Mouse (Mus musculus): Measurements from ENCODE around the gene E2f1. TPM values are rescaled to one million over a fixed set of nuclear protein-coding genes. Genes with fewer than 3 reads are reported as not detected.

The E2f1 gene
- 6.4 and 7.3 TPM in 2 replicates for polyA plus RNA-seq (2012; rRNA removed)

- DNase-seq (ENCODE audit: low read depth) = no peak
These were observed at the start of gene E2f1 for GRCm38 (mm10) chr2:154569836-154570286. Gene E2f1, minus strand, starts transcription at chr2:154569892.

DNA sequence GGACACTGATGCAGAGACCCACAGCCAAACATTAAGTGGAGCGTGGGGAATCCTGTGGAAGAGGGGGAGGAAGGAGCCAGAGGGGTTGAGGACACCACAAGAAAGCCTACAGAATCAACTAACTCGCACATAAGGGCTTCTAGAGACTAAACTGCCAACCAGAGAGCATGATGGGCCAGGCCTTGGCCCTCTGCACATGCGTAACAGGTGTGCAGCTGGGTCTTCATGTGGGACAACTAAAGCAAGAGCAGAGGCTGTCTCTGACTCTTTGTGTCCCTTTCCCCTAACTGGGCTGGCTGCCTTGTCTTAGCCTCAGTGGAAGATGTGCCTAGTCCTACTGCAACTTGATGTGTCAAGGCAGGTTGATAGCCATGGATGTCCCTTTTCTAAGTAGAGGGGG lies 47.4 kb upstream of the E2f1 start:
- DNase-seq (ENCODE audit: low read depth) = no peak

GRCm38 (mm10) chr2:154615674-154616073 lies 46.0 kb upstream of the E2f1 start:
- no peak for DNase-seq (ENCODE audit: low read depth)

DNA sequence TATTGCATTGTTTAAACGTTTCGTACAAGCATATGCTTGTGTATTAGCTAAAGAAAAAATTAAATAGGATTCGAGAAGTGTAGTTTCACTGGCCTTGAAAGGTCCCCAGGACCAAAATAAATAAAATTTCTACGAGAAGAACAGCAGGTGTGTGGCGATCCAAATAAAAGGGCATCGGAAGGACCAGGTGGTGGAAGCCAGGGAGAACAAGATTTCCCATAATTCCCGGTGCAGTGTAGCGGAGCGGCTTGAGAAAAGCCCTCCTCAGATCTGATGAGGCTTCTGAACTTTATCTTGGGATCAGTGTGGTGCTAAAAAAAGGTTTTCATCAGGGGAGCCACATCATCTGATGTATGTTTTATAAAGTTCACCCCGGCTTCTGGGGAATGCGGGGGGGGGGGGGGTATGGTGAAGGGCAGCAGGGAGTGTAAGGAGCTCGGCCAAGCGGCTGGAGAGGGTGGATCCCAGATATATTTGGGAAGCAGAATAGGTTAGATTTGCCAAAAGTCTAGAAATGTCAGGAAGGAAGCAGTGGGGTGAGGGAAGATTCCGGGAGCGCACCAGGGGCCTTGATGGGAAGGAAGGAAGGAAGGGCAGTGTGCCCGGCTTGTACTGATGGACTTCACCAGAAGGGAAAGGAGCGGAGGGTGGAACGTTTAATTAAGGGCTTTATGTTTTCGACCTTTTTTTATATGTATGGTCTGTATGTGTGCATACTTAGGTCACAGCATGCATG lies 45.3 kb upstream of the E2f1 start:
- no peak for DNase-seq (ENCODE audit: low read depth)

- no peak for DNase-seq (ENCODE audit: low read depth)
These were observed 43.7 kb upstream of the E2f1 start, which contains the start of the genes Zfp341 and 4930519P11Rik for GRCm38 (mm10) chr2:154613118-154614115. Gene Zfp341, plus strand, starts transcription at chr2:154613297. Gene 4930519P11Rik, minus strand, starts transcription at chr2:154613437.

- peak; percentile 95 for DNase-seq (ENCODE audit: low read depth)
These were observed 39.5 kb upstream of the E2f1 start for GRCm38 (mm10) chr2:154609050-154609767.

- DNase-seq (ENCODE audit: low read depth) = peak; percentile 92
These were observed 37.3 kb upstream of the E2f1 start for GRCm38 (mm10) chr2:154606965-154607364.

GRCm38 (mm10) chr2:154604156-154604555 lies 34.5 kb upstream of the E2f1 start:
- DNase-seq (ENCODE audit: low read depth) = no peak

GRCm38 (mm10) chr2:154603638-154604153 lies 34.0 kb upstream of the E2f1 start, which contains the start of gene Pxmp4:
Gene Pxmp4, minus strand, starts transcription at chr2:154603708.
- DNase-seq (ENCODE audit: low read depth) = peak; percentile 99

GRCm38 (mm10) chr2:154603007-154603637 lies 33.4 kb upstream of the E2f1 start:
- DNase-seq (ENCODE audit: low read depth) = no peak

GRCm38 (mm10) chr2:154601324-154601723 lies 31.6 kb upstream of the E2f1 start:
- no peak for DNase-seq (ENCODE audit: low read depth)

- DNase-seq (ENCODE audit: low read depth) = no peak
These were observed 30.9 kb upstream of the E2f1 start for GRCm38 (mm10) chr2:154600586-154600985.

- DNase-seq (ENCODE audit: low read depth) = no peak
These were observed 27.7 kb upstream of the E2f1 start for GRCm38 (mm10) chr2:154597399-154597798.

DNA sequence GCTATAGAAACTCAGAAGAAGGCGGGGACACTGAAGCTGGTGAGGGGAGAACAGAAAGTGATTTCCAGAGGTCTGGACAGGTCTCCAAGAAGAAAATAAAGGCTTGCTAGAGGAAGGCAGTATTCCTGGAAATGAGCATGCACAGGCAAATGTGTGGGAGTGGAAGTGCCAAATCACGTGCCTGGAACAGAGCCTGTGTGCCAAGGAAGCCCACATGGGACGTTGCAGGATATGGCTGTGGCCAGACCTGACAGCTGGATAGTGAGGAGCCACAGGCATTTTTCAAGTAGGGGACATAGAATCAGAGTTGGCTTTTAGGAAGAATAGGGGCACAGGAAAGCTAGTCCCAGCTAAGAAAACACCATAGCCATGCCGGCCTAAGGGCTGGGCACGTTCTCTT lies 26.1 kb upstream of the E2f1 start:
- no peak for DNase-seq (ENCODE audit: low read depth)

GRCm38 (mm10) chr2:154593025-154593424 lies 23.3 kb upstream of the E2f1 start:
- no peak for DNase-seq (ENCODE audit: low read depth)

DNA sequence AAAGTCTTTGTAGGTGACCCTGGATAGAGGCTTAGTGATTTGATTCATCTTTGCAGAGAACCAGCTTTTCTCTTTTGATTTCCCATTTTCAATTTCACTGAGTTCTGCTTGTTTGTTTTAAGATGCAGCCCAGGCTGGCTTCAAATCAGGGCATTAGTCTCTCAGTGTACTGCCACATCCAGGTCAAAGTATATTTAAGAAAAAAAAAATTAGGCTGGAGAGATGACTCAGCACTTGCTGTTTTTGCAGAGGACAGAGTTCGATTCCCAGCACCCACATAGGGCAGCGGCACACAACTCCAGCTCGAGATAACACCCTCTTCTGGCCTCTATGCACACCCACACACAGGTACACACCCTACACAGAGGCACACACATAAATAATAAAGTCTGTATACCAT lies 21.5 kb upstream of the E2f1 start:
- DNase-seq (ENCODE audit: low read depth) = no peak

DNA sequence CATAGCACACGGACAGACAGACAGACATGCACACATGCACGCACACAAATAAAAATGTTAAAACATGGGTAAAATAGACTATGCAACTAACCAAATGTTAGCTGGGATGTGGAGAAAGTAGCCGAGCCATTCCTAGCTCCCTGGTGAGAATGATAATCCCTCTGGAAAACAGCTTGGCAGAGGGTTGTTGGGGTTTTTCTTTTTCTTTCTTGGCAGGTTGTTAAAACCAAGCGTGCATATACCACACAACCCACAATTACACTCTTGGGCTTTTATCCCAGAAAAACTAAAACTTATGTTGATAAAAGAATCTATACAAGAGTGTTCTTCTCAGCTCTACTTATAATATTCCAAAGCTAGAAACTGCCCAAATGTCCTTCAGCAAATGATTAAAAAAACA lies 19.4 kb upstream of the E2f1 start:
- no peak for DNase-seq (ENCODE audit: low read depth)

GRCm38 (mm10) chr2:154586405-154586804 lies 16.7 kb upstream of the E2f1 start:
- DNase-seq (ENCODE audit: low read depth) = no peak

DNA sequence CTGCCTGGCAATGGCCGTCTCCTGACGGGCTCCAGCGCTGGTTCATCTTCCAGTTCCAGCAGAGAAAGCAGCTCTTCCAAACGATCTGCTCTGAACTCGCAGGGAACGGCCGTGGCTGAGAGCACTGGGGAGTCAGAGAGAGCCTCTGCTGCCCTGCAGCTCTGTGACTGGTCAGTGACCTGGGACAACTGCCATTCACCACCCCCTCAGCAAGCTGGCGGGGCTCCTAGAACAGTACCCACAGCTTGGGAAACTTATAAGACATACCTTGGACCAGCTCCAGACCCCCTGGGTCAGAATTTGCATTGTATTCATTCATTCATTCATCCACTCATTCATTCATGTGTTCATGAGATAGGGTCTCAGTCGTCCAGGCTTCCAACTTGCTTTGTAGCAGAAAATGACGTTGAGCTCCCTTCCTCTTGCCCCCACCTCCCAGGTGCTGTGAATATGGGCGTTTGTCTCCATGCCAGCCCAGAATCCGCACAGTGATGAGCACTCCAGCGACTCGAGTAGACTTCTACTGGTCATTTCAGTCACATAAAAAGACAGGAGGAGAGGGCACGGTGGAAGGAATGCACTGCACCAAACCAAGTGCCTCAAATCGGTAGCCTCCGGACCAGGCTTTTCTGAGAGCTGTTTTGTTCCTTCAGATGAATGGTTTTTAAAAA lies 15.4 kb upstream of the E2f1 start:
- no peak for DNase-seq (ENCODE audit: low read depth)

All from gonadal fat pad, adult 2 months (tissue).